24 mouse cellular contexts compared by ENCODE assay signal in the genomic region with DNA sequence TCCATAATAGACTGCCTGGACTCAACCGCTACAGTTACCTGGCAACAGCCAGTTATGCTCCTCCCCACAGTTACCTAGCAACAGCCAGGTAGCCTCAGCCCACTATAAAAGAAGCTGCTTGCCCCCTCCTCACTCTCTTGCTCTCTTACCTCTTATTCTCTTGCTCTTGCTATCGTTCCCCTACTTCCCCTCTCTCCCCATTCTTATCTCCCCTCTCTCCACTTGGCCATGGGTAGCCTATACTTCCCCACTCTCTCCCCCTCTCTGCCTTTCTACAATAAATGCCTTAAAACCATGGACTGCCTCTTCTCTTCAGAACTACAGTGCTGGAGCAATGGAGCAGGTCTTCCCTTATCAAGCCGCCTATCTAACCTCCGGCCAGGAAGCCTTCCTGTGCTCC.
DNase-seq lines count a peak whose midpoint lies in the region; ATAC-seq and TF ChIP-seq lines count a peak whose summit lies in the region.
"Had no signal": no experiment of that assay in that cellular context is flagged by ENCODE, and none has a peak within 500 bp of the region (broad histone marks: within the 10 kb centered on the region; RNA-seq: fewer than 3 reads in every experiment).

No protein-coding gene starts in this region.

- no peak overlapping the region for H3K4me2 ChIP-seq in forebrain, embryonic 13.5 days
- H3K4me2 ChIP-seq: embryonic facial prominence, embryonic 12.5 days; forebrain, embryonic 12.5 days; forebrain, embryonic 15.5 days had no signal

- H3K36me3 ChIP-seq in forebrain, embryonic 10.5 days (replicated peaks) = no peaks in the 10 kb centered on the region
- H3K36me3 ChIP-seq in forebrain, embryonic 13.5 days (ENCODE audit: poor library complexity, severe bottlenecking) = no peaks in the 10 kb centered on the region
- no peaks in the 10 kb centered on the region for H3K36me3 ChIP-seq in testis, adult 2 months (ENCODE audit: control insufficient read depth, insufficient read depth, low read length)
- H3K36me3 ChIP-seq: embryonic facial prominence, embryonic 10.5 days; embryonic facial prominence, embryonic 12.5 days; forebrain, embryonic 12.5 days; forebrain, embryonic 15.5 days; G1E had no signal

- peak; percentile 59; the same call in 1 of the 2 replicates for TF ChIP-seq POLR2A in testis, adult 2 months (IDR thresholded peaks at IDR 0.05; ENCODE audit: control insufficient read depth, low read depth, low read length)

- H3K9me3 ChIP-seq in forebrain, embryonic 10.5 days = no peaks in the 10 kb centered on the region
- H3K9me3 ChIP-seq in forebrain, embryonic 13.5 days (replicated peaks) = no peaks in the 10 kb centered on the region; the same call in 1 of the 2 replicates
- H3K9me3 ChIP-seq: embryonic facial prominence, embryonic 10.5 days; embryonic facial prominence, embryonic 12.5 days; forebrain, embryonic 12.5 days; forebrain, embryonic 15.5 days; G1E had no signal

- no peak for DNase-seq in forebrain, embryonic 10.5 days (ENCODE audit: extremely low spot score, low spot score)
- no peak for DNase-seq in testis, postnatal 14 days (ENCODE audit: low spot score)
- peak; percentile 40 for DNase-seq in R1 (ENCODE audit: low read depth, low spot score)
- DNase-seq in right cerebral cortex, postnatal 25 days = no peak
- DNase-seq: adrenal gland, adult 2 months; adrenal gland, postnatal 10 days; adrenal gland, postnatal 25 days; B cell, adult 2 months; cerebellum, adult 11 months; cerebellum, adult 2 months; cerebellum, adult 9-10 months; cerebellum, postnatal 10 days; cerebellum, postnatal 25 days; forebrain, postnatal 0 days had no signal

- H3K9ac ChIP-seq in forebrain, embryonic 13.5 days = no peak overlapping the region
- H3K9ac ChIP-seq: embryonic facial prominence, embryonic 12.5 days; forebrain, embryonic 12.5 days; forebrain, embryonic 15.5 days; forebrain, postnatal 0 days had no signal

- no peaks in the 10 kb centered on the region for H3K4me1 ChIP-seq in forebrain, embryonic 10.5 days
- H3K4me1 ChIP-seq in forebrain, embryonic 13.5 days = no peaks in the 10 kb centered on the region
- H3K4me1 ChIP-seq in testis, adult 2 months (ENCODE audit: control insufficient read depth, insufficient read depth, low read length) = peaks cover 6% of the 10 kb centered on the region
- H3K4me1 ChIP-seq: embryonic facial prominence, embryonic 10.5 days; embryonic facial prominence, embryonic 12.5 days; forebrain, embryonic 12.5 days; forebrain, embryonic 15.5 days had no signal

- peak overlapping the region; percentile 40; the same call in 1 of the 2 replicates for H3K27ac ChIP-seq in forebrain, embryonic 10.5 days
- H3K27ac ChIP-seq in forebrain, embryonic 13.5 days = no peak overlapping the region
- H3K27ac ChIP-seq in testis, adult 2 months (ENCODE audit: control insufficient read depth, insufficient read depth, low read depth, low read length) = peak overlapping the region; percentile 89; the same call in 1 of the 2 replicates
- H3K27ac ChIP-seq: embryonic facial prominence, embryonic 10.5 days; embryonic facial prominence, embryonic 12.5 days; forebrain, embryonic 12.5 days; forebrain, embryonic 15.5 days had no signal

- TF ChIP-seq CTCF in testis, adult 2 months (IDR thresholded peaks at IDR 0.05; ENCODE audit: control insufficient read depth, insufficient read depth, insufficient replicate concordance, low read depth, low read length) = no peak

- no peaks in the 10 kb centered on the region for H3K27me3 ChIP-seq in forebrain, embryonic 10.5 days (ENCODE audit: poor library complexity, severe bottlenecking)
- no peaks in the 10 kb centered on the region for H3K27me3 ChIP-seq in forebrain, embryonic 13.5 days
- no peaks in the 10 kb centered on the region for H3K27me3 ChIP-seq in testis, adult 2 months (ENCODE audit: control insufficient read depth, insufficient read depth, low read length)
- H3K27me3 ChIP-seq: CH12.LX; embryonic facial prominence, embryonic 12.5 days; forebrain, embryonic 12.5 days; forebrain, embryonic 15.5 days; Patski had no signal

- 80% methylated on average over 4 of the region's 4 CpGs for WGBS in forebrain, embryonic 10.5 days
- WGBS in forebrain, embryonic 13.5 days = 88% methylated on average over 4 of the region's 4 CpGs

- no peak for ATAC-seq in forebrain, embryonic 13.5 days
- ATAC-seq: CD4-positive, CD25-positive, alpha-beta regulatory T cell, adult 4 months; forebrain, embryonic 15.5 days; forebrain, postnatal 0 days; Patski had no signal

- no peak overlapping the region for H3K4me3 ChIP-seq in forebrain, embryonic 10.5 days
- no peak overlapping the region for H3K4me3 ChIP-seq in forebrain, embryonic 13.5 days
- peak overlapping the region; percentile 69 for H3K4me3 ChIP-seq in testis, adult 2 months (ENCODE audit: control insufficient read depth, low read depth, low read length)
- H3K4me3 ChIP-seq: embryonic facial prominence, embryonic 10.5 days; embryonic facial prominence, embryonic 12.5 days; forebrain, embryonic 12.5 days; forebrain, embryonic 15.5 days had no signal
